ENCODE assay signal across 8 mouse cellular contexts in genomic region chr9:106886828-106887702, GRCm38 (mm10). TPM values are rescaled to one million over a fixed set of nuclear protein-coding genes. Genes with fewer than 3 reads are reported as not detected.
DNase-seq lines count a peak whose midpoint lies in the region; ATAC-seq lines count a peak whose summit lies in the region.

Gene Rbm15b (minus strand): TSS chr9:106887428.

- peak; percentile 64 for ATAC-seq in megakaryocyte progenitor cell, adult 5-6 weeks (replicated peaks; ENCODE audit: poor library complexity)

- DNase-seq in adipocyte (ENCODE audit: low spot score): peak; percentile 97
- DNase-seq in embryo, embryonic 10 days (ENCODE audit: low spot score): peak; percentile 100
- DNase-seq in gastrocnemius, postnatal 10 days: peak; percentile 98
- peak; percentile 99 for DNase-seq in induced T-regulatory cell, adult 2 months (ENCODE audit: low read depth)
- peak; percentile 95 to 98 for DNase-seq in left cerebral cortex, adult 9 months (ENCODE audit: low spot score in 2 of 2)
- DNase-seq in right cerebral cortex, postnatal 14 days: peak; percentile 99
- peak; percentile 96 to 98 for DNase-seq in urinary bladder, postnatal 36 days (ENCODE audit: low spot score in 2 of 2)

RNA-seq across cellular contexts. Expression of gene Rbm15b, which starts in this region (rescaled TPM):
- 10 to 100 TPM; 12.1 to 14.9 TPM for total RNA-seq in gastrocnemius, postnatal 10 days (2021)
- total RNA-seq in megakaryocyte progenitor cell, adult 5-6 weeks (2015): 20.3 and 22.6 TPM in 2 replicates
- 23.7 and 26.1 TPM in 2 replicates for total RNA-seq in megakaryocyte progenitor cell, adult 5-6 weeks (2017)

Comparison
In these comparisons a context has a peak if more than half of its experiments do, and no peak if none do; other contexts are left out.
1. Peak in every context shown above with its lines: DNase-seq and ATAC-seq.